Mouse (Mus musculus) mature B cell (primary cell): Measurements from ENCODE around the gene Grifin.

Experiments
- in situ Hi-C: fragments of 300-500 bp; cut with MboI; formaldehyde crosslinking; loops from 2 replicates; pipeline ENCODE4 v1.14.3; 2019

The Grifin gene

GRCm38 (mm10) chr5:140549306-140550047 is 15.4 kb downstream of the Grifin start:
- in situ Hi-C loops: no loop called here

GRCm38 (mm10) chr5:140546332-140546731 is 18.5 kb downstream of the Grifin start:
- in situ Hi-C loops: no loop called here

- in situ Hi-C loops: no loop called here
Measured at GRCm38 (mm10) chr5:140545651-140546050, 19.2 kb downstream of the Grifin start.

- in situ Hi-C loops: loop anchor here (5.0 kb wide), 1 partner anchor 74 kb away; no protein-coding TSS in a partner anchor
Measured at GRCm38 (mm10) chr5:140542811-140543575, 21.9 kb downstream of the Grifin start.

- in situ Hi-C loops: loop anchor here (5.0 kb wide), 1 partner anchor 77 kb away; no protein-coding TSS in a partner anchor
Measured at GRCm38 (mm10) chr5:140540106-140540505, 24.8 kb downstream of the Grifin start.

GRCm38 (mm10) chr5:140538111-140538683 is 26.7 kb downstream of the Grifin start:
- in situ Hi-C loops: no loop called here

GRCm38 (mm10) chr5:140526754-140527153 is 38.1 kb downstream of the Grifin start:
- in situ Hi-C loops: no loop called here

- in situ Hi-C loops: no loop called here
Measured at GRCm38 (mm10) chr5:140521196-140521595, 43.7 kb downstream of the Grifin start.

GRCm38 (mm10) chr5:140517921-140518230 is 47.0 kb downstream of the Grifin start:
- in situ Hi-C loops: no loop called here

GRCm38 (mm10) chr5:140517159-140517920 is 47.5 kb downstream of the Grifin start:
- in situ Hi-C loops: no loop called here

- in situ Hi-C loops: no loop called here
Measured at GRCm38 (mm10) chr5:140514799-140515486, 49.9 kb downstream of the Grifin start.

GRCm38 (mm10) chr5:140513921-140514320 is 51.0 kb downstream of the Grifin start:
- in situ Hi-C loops: no loop called here
